Mouse (Mus musculus) kidney, adult 2 months (tissue): ENCODE data around the gene Npl. TPM values are rescaled to one million over a fixed set of nuclear protein-coding genes. Genes with fewer than 3 reads are reported as not detected.
A peak's percentile ranks its signal among the peaks of the same experiment; 100 is the strongest.

ENCODE experiments used
- DNase-seq: peaks from one replicate; pipeline ENCODE4 v3.0.0; 2021
- H3K27ac ChIP-seq: fragments of 200-500 bp; 2 replicates; pipeline ENCODE4 v1.5.1; 2012; ENCODE audit warnings: low read depth, low read length, control low read depth, inconsistent platforms; ENCODE audit not compliant: insufficient read depth
- H3K27me3 ChIP-seq: fragments of 200-500 bp; replicated peaks from 2 replicates; pipeline ENCODE4 v1.6.1; 2012; ENCODE audit warnings: mild to moderate bottlenecking, moderate library complexity, low read length, inconsistent platforms; ENCODE audit not compliant: control insufficient read depth, insufficient read depth
- H3K36me3 ChIP-seq: fragments of 200-500 bp; 2 replicates; pipeline ENCODE4 v1.6.1; 2012; ENCODE audit warnings: mild to moderate bottlenecking, moderate library complexity, low read length, inconsistent platforms; ENCODE audit not compliant: control insufficient read depth, insufficient read depth
- H3K4me1 ChIP-seq: fragments of 200-500 bp; 2 replicates; pipeline ENCODE4 v1.6.1; 2011; ENCODE audit warnings: low read length; ENCODE audit not compliant: control insufficient read depth, insufficient read depth
- H3K4me3 ChIP-seq: fragments of 200-500 bp; 2 replicates; pipeline ENCODE4 v1.5.1; 2011; ENCODE audit warnings: mild to moderate bottlenecking, low read depth, low read length, control low read depth; ENCODE audit not compliant: insufficient read depth
- CTCF ChIP-seq: fragments of 200-500 bp; conservative IDR thresholded peaks from 2 replicates; pipeline ENCODE4 v1.5.1; 2011; ENCODE audit warnings: low read depth, mild to moderate bottlenecking, control low read depth, low read length, moderate library complexity, mixed read lengths; ENCODE audit not compliant: insufficient read depth, insufficient read length
- POLR2A ChIP-seq: fragments of 200-500 bp; IDR thresholded peaks from one replicate; pipeline ENCODE4 v1.6.1; 2011; ENCODE audit warnings: low read depth, low read length, control low read depth
- WGBS: fragments of 180-500 bp; shearing (Covaris S2); methylation state at CpG from one replicate; pipeline ENCODE4 v1.1.7; 2018; 5-methylcytosine and 5-hydroxymethylcytosine counted together
- polyA plus RNA-seq: library from polyadenylated mRNA; depleted of rRNA; stranded (reverse); fragments of >200 nt; gene quantifications from 2 replicates; pipeline ENCODE4 v1.2.3, GENCODE M21; 2012

Gene Npl
- polyA plus RNA-seq, 1 experiment: 41.2 TPM

DNA sequence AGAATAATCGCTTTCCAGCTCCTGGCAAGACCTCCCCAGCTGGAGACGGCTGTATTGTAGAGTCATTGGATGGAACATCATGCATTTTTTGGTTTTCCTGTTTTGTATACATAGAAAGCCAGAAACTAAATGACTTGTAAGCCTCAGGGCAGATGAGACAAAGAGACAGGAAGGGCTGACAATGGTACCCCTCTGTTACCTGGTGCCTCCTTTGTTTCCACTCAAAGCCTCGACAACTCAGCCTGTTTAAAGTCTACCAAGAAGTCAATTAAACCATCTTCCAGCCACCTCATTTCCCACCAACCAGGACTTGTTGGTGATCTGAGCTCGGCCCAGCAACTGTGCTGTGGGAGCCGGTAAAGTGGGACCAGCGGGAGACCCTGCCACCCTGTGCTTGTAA, 11.0 kb upstream of the Npl start:
- TF ChIP-seq POLR2A: no peak
- TF ChIP-seq CTCF: no peak
- no peak overlapping the region for H3K4me3 ChIP-seq
- no peaks in the 10 kb centered on the region for H3K27me3 ChIP-seq
- DNase-seq: no peak
- no peak overlapping the region for H3K27ac ChIP-seq
- H3K36me3 ChIP-seq: no peaks in the 10 kb centered on the region
- H3K4me1 ChIP-seq: no peaks in the 10 kb centered on the region
- 78% methylated on average over 6 of the region's 6 CpGs for WGBS

DNA sequence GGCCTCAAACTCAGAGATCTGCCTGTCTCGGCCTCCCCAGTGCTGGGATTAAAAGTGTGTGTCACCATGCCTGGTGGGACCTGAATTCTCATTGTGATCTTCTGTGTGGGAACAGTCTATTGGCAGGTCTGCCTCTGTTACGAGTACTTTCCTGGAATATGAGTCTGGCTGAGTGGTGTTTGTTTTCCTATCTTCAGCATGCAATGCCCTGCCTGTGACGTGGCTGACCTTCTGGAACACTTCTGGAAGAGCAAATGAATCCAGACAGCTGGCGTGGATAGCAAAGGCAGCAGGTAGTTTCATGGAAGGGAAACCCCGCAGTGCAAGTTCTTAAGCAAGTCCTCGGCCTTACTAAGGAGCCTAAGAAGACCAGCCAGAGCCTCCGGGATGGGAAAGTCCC, 9.9 kb upstream of the Npl start:
- 67% methylated on average over 7 of the region's 7 CpGs for WGBS
- H3K27ac ChIP-seq: no peak overlapping the region
- no peaks in the 10 kb centered on the region for H3K27me3 ChIP-seq
- H3K36me3 ChIP-seq: no peaks in the 10 kb centered on the region
- DNase-seq: no peak
- TF ChIP-seq POLR2A (no peak), CTCF (no peak)
- H3K4me1 ChIP-seq: no peaks in the 10 kb centered on the region
- H3K4me3 ChIP-seq: no peak overlapping the region

DNA sequence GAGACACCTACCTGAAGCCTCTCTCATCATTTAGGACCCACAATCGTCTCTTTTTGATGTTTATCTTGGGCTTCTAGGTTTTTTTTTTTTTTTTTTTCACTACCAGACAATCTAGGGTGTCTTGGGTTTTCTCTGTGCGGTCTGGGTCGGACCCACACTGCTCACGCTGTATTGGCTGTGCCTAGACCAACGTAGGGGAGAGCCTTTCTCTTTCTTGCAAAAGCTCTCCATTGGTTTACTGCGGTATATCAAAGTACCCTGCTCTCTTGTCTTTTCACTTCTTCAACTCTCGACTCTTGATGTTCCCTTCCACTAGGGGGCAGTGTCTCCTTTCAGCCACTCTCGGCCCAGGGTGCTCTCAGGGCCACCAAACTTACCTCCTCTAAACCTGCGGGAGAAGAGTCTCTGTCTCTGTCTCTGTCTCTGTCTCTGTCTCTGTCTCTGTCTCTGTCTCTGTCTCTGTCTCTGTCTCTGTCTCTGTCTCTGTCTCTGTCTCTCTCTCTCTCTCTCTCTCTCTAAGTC, 9.3 kb upstream of the Npl start:
- no peak overlapping the region for H3K4me3 ChIP-seq
- 21% methylated on average over 9 of the region's 9 CpGs for WGBS
- H3K36me3 ChIP-seq: no peaks in the 10 kb centered on the region
- peak; percentile 77 for DNase-seq
- TF ChIP-seq CTCF (peak; percentile 87), POLR2A (no peak)
- no peaks in the 10 kb centered on the region for H3K27me3 ChIP-seq
- no peak overlapping the region for H3K27ac ChIP-seq
- no peaks in the 10 kb centered on the region for H3K4me1 ChIP-seq

DNA sequence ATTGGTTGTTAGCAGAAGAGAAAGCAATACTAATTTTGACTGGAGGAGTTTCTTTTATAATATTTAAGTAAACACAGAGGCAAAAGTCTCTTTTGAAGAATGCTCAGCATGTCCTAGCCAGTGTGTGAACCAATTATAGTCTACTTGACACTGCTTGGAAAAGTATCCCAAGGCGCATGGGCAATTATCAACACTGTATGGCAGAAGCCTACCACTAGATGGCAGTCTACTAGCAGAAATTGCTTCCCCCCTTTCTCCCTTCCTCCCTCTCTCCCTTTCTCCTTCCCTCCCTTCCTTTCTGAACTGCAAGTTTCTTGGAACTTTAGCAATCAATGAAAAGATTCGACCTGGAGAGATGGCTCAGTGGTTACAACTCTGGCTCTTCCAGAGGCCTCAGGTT, 7.1 kb upstream of the Npl start:
- Histone ChIP-seq H3K27me3 (no peaks in the 10 kb centered on the region), H3K4me3 (no peak overlapping the region), H3K36me3 (no peaks in the 10 kb centered on the region), H3K27ac (no peak overlapping the region), H3K4me1 (no peaks in the 10 kb centered on the region)
- no peak for TF ChIP-seq POLR2A
- peak; percentile 63 for TF ChIP-seq CTCF
- DNase-seq: peak; percentile 54
- 9% methylated on average over 2 of the region's 2 CpGs for WGBS

DNA sequence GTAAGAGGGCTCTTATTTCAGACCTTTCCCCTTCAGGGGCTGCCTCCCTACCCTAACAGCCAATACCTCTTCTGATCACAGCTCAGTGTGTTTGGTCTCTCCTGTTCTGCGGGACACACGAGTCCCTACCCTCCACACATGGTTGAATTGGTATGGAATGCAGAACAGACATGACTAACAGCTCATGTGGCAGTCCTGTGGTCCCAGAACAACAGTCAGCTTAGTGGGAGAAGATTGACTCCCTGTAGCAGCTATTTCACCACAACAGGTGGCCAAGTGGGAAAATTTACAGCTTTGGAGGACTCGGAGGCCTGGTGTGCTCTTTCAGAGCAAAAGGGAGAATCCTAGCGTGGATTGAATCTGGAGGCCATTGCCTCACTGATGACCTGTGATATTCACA, 6.4 kb upstream of the Npl start:
- Histone ChIP-seq H3K27ac (no peak overlapping the region), H3K4me1 (no peaks in the 10 kb centered on the region), H3K36me3 (no peaks in the 10 kb centered on the region), H3K4me3 (no peak overlapping the region), H3K27me3 (no peaks in the 10 kb centered on the region)
- TF ChIP-seq POLR2A (no peak), CTCF (no peak)
- 84% methylated on average over 4 of the region's 4 CpGs for WGBS
- no peak for DNase-seq

DNA sequence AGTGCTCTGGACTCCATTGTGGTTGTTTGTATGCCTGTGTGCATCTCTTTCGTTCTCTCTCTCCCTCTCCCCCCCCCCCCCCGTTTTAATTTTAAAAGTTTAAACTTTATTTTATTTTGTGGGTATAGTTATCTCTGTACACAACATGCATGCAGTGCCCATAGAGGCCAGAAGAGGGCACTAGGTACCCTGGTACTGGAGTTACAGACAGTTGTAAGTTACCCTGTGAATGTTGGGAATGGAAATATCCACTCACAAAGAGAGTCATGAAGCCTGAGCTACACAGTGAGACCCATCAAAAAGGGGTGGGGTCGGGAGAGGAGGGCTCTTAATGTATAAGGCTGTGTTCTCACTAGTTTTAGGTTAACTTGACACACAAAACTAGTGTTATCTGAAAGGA, 969 bp upstream of the Npl start:
- TF ChIP-seq POLR2A (no peak), CTCF (peak; percentile 29)

DNA sequence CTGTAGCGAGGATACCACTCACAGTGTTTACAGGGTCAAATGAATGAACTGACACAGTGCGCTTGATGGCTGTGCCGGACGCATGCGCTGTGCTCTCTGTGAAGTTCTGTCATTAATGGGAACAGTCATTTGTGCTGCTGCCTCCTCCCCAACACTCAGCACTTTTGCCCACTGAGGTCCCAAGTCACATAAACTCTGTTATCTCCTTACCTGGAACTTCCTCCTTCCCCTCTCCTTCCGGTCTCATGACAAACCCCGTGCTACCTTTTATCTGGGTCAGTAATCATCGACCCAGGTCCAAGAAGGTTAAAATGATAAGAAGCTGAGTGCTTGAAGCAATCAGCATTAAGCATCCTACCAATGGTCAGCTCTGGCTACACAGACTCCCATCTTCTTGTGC, 2.3 kb downstream of the Npl start:
- peaks cover 16% of the 10 kb centered on the region for H3K4me1 ChIP-seq
- 73% methylated on average over 8 of the region's 8 CpGs for WGBS
- H3K36me3 ChIP-seq: no peaks in the 10 kb centered on the region

More for the DNA sequence above, 969 bp upstream of the Npl start:
- H3K4me1 ChIP-seq: no peaks in the 10 kb centered on the region
- no peaks in the 10 kb centered on the region for H3K27me3 ChIP-seq
- H3K27ac ChIP-seq: no peak overlapping the region
- DNase-seq: peak; percentile 54
- H3K4me3 ChIP-seq: no peak overlapping the region
- H3K36me3 ChIP-seq: no peaks in the 10 kb centered on the region
- WGBS: 30% methylated on average over 3 of the region's 3 CpGs

More for the DNA sequence above, 2.3 kb downstream of the Npl start:
- Histone ChIP-seq H3K4me3 (no peak overlapping the region), H3K27ac (no peak overlapping the region), H3K27me3 (no peaks in the 10 kb centered on the region)
- no peak for DNase-seq
- no peak for TF ChIP-seq CTCF
- TF ChIP-seq POLR2A: no peak
